Mouse (Mus musculus) monocyte, adult 2 months (primary cell): ENCODE measurements around the gene Wdr90.

Experiments used
- DNase-seq, 2 experiments: peaks; one replicate each; pipeline ENCODE4 v3.0.0; 2022; ENCODE audit warnings: low spot score in 2 of 2, low read depth in 1 of 2

The Wdr90 gene

DNA sequence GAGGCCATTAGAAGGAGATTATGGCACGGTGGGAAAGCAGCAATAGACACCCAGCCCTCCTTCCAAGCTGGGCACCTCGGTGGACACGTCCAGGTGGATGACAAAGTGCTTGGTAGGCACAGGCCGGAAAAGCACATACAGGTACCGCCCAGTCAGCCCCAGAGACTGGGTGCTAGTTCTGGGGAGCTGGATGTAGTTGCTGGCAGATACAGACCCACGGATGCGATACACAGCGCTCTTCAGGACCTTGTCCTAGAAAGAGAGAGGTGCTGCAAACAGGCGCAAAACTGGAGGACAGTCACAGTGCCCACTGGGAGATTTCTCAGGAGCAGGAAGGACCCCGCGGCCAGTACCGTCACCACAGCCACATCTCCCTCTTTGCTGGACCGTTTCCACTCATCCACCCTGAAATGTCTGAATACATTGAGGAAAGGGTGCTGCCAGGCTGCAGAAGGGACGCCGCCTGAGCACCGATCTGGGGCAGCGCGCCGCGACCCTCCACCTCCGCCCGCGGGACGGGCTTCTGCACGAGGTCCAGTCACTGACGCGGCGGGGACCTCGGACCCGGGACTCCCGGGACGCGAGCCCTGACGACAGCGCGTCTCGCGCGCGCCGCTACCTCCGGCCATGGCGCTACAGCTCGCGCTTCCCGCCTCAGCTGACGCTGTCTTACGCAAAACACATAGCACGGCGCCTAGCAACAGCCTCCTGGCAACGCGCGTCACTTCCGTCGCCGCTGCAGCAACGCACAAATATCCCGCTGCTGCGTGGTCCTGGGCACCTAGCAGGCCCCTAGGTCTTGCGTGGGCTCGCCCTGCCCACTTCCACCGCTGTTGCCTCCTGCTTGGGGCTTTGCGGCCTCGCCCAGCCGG, at the start of gene Wdr90:
TSS of gene Wdr90 (minus strand) at position 670 of the 872 bp plus-strand sequence.
- peak; percentile 69 to 81 for DNase-seq

- no peak for DNase-seq
Observed at GRCm38 (mm10) chr17:25907640-25908039, 46.3 kb upstream of the Wdr90 start.

- DNase-seq, result no peak
Observed at GRCm38 (mm10) chr17:25903061-25903460, 41.8 kb upstream of the Wdr90 start.

DNA sequence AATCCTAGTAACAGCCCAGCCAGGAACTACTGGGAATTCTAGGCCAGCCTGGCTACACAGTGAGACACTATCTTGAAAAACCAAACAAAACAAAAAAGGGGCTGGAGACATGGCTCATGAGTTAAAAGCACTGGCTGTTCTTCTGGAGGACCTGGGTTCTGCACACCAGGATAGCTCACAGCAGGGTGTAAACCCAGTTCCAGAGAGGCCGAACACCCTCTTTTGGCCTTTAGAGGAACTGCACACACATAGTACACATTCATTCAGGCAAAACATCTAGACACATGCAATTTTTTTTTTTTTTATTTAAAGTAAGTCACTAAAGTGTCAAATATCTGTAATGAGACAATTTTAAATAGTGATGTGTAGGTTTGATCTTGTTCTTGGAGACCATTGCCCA, 38.9 kb upstream of the Wdr90 start:
- DNase-seq, result no peak

DNA sequence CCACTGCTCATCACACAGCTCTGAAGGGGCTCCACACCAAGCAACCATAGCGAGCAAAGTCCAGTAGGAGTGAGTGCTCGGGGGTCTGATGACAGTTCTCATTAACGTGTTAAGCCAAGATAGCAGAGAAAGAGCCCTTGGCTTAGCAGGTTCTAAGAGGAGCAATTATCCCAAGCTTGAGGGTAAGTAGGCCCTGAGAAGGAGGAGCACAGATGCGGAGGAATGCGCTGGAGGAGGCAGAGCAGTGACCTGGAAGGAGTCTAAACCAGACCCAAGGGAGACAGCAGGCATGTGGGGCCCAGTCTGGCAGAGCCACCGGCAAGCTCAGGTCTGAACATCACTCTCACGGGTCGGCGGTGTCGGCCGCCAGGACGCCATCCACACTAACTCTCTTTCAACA, 34.6 kb upstream of the Wdr90 start:
- DNase-seq, result no peak

DNA sequence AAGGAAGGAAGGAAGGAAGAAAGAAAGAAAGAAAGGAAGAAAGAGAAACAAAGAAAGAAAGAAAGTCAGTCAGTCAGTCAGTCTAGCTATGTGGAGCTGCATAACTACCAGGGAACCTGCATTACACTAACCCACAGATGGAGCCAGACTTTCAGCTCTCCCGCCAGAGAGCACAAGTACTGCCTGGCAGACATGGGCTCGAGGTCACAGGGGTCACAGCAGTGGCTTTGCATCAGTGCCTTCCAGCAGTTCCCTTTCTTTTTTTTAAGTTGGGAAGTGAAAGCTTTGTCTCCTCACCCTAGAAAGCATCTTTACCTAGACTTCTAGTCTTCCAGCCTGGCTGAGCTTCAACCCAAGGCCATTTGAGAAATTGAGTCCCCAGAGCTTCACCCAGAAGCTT, 34.1 kb upstream of the Wdr90 start:
- DNase-seq, result no peak

- DNase-seq, result peak in 1 of 2 experiments; percentile 44
Observed at GRCm38 (mm10) chr17:25893975-25894617, 32.8 kb upstream of the Wdr90 start.

GRCm38 (mm10) chr17:25888837-25889236, 27.5 kb upstream of the Wdr90 start:
- no peak for DNase-seq

DNA sequence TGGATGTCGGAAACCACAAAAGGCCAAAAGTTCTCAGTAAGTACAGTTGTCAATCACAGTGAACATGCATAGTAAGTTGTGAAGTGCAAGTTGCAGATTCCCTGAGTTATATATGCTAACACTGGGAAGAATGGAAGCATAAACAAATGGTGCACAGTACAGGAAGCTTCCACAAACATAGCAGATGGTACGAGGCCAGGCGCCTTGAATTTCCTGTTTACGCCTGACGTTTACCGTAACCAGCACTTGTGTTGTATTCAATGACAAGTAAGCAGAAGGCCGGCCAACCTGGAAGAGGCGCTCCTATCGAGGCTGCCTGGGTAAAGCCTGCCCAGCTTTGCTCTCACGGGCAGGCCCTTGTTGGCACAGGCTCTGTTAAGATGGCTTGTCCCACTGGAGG, 26.2 kb upstream of the Wdr90 start:
- no peak for DNase-seq

DNA sequence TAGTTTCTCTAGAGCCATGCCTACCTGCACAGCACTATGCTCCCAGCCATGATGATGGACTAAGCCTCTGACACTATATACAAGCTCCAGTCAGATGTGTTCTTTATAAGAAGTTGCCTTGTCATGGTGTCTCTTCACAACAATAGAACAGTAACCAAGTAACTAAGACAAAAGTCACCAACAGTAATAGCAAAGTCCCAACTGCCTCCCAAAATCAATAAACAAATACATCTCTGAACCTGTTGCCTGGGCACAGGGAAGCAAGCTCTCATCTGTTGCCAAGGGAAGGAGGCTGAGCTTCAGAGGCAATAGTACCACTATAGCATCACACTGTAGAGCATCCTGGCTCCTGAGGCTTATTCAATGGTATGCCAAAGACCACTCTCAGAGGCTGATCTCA, 25.5 kb upstream of the Wdr90 start:
- DNase-seq, result no peak

DNA sequence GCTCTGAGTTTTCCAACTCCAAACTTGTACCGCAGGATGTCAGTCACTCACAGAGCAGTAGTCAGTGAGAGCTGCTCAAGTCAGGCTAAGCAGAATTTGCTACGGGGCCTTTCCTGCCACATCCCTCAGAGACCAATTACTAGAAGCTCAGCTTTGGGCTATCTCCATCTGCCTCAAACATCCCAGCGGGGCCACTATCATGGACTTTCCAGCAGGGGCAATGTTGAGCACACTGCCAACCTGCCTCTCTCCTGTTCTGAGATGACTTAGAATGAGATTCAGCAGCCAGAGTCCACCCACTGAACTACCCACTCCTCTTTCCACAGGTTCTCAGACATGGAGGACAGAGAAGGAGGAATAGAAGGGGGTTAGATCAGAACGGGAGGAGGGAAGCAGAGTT, 24.3 kb upstream of the Wdr90 start:
- no peak for DNase-seq

GRCm38 (mm10) chr17:25883824-25884223, 22.5 kb upstream of the Wdr90 start:
- no peak for DNase-seq

DNA sequence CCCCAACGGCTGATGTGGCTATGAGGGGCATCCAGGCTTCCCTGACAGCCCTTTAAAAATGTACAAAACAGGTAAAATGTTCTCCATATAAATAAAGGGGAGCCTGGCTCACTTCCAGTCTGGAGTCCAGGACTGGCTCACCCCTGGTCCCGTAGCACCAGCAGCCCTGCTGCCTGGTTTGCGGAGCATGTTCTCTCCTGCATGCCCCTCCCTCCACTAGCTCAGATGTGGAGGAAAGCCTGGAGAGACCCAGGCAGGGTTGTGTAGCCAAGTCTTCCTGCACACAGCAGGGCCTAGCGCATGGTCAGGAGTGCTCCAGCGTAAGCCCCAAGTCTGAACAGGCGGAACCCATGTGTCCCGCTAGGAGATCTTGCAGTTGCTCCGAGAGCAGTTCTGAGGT, 22.0 kb upstream of the Wdr90 start:
- no peak for DNase-seq

DNA sequence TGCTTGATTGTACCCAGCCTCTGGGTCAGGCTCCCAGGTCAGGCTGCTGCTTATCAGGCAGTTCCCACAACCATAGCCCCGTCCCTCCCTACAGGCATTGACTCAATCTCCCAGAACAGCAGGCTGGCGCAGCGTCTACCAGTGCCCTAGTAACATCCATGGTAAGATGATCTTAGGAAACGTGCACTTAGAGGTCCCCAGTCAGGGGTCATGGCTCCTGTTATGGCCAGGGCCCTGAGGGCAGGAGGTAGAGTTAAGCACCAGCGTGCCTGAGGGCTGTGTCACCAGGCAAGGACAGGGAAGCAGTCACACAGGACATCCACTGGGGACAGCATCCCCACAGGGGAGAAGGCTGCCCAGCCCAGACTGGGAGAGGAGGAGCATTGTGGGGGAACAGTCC, 21.0 kb upstream of the Wdr90 start:
- no peak for DNase-seq

- DNase-seq, result no peak
Observed at GRCm38 (mm10) chr17:25881691-25882090, 20.4 kb upstream of the Wdr90 start.

DNA sequence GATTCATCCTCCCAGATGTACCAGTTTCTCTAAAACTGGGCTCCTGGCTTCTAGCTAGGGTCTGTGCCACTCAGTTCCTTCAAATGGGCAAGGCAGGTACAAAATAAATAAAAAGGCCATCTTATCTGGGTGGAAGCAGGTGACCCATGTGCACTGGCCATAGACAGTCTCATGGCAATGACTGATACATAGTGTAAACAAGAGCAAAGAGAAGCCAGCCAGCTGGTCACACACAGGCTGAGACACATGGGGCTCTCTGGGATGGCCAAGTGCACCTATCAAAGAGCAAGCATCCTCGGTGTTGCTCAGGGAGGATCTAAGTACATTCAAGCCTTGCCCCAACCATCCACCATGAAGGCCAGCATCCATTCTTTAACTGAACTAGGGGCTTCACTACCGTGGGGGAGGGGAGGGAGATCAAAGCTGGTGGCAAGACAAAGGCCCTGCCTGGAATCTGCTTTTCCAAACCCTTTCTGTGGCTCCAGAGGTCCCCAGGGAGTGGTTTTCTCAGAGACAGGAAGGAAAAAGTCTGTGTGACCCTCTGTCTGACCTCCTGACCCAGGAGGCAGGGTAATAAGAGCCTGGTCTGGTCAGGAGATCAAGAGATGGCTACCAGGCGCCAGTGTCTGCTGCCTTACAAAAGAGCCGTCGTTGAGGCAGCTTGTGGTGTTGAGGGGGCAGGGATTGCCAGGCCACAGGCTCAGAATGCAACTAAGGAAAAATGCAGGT, 19.8 kb upstream of the Wdr90 start:
- DNase-seq, result no peak

DNA sequence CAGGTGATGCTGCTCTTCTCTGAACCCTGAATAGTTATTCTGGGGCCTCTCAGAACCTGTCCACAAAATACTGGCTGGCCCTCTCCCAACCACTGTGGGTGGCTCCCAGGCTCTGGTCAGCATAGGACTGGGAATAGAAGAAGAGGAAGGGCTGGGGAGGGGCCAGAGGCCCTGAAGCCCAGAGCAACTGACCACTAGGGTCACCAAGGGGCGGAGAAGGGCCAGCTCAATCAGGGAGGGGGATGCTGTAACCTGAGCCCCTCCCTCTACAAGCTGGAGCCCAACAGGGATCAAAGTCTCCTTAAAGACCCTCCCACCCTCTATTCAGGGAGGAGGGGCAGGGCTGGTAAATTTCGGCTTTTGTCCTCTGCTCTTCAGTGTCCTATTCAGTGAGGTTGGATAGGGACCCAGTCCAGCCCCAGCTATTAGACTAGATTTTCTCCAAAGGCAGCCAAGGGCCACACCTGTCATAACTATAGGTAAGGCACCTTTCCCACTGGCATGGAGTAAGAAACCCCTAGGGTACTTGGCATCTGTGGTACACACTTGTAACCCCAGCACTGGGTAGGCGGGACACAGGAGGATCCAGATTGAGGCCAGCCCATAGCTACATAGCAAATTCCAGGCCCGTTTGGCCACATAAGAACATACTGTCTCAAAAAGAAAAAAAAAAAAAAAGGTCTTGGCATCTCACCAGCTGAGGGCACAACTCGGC, 19.1 kb upstream of the Wdr90 start, which contains the start of gene Wfikkn1:
TSS of gene Wfikkn1 (minus strand) at position 663 of the 715 bp plus-strand sequence.
- DNase-seq, result no peak

- DNase-seq, result no peak
Observed at GRCm38 (mm10) chr17:25879750-25880149, 18.4 kb upstream of the Wdr90 start.

DNA sequence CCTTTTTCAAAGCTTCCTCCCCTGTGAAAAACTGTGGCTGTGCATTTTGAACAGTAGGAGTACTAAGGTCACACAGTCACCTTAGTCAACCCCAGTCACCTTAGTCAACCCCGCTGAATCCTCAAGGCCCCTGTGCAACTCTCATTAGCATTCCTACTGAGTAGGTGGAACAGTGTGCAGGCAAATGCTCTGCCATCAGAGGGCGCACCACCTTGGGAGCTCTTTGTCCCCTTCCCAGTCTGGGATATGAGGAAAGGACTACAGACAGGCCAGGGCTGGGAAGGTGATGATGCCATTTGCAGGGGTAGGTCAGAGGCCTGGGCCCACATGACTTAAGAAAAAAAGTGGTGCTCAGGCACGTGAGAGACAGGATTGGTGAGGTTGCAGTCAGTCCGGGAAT, 18.0 kb upstream of the Wdr90 start:
- DNase-seq, result no peak

- DNase-seq, result no peak
Observed at GRCm38 (mm10) chr17:25878611-25879180, 17.4 kb upstream of the Wdr90 start.
